Mouse (Mus musculus): ENCODE measurements at regions not wholly inside any gene's neighbourhood (a gene's known extent, or its start where the extent isn't known, plus 50 kb on each side); places are given as distances from the start of the nearest gene placed in this dataset.

DNA sequence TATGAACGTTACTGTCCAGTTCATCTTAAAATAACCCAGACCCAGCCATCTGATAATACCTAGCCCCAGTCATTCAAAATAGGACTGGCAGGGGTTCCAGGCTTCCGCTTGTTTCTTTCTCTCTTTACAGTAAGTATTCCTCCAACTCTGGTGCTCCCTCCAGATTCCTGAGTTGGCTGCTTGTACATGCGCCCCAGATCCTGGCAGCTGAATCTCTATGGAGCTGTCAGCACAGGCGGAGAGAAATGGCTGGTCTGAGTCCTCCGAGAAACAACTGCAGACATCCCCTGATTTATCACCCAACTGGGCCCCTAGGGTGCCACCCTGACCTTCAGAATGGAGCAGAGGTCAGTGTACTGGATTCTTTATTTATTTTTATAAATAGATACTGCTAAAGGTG lies 208.0 kb upstream of the N4bp1 start:
- no peak for TF ChIP-seq CTCF (IDR thresholded peaks at IDR 0.05; ENCODE audit: low read depth)
- no peak for TF ChIP-seq EP300 (IDR thresholded peaks at IDR 0.05; ENCODE audit: low read depth)
